Mouse (Mus musculus): ENCODE results near the gene Luc7l3. TPM values are rescaled to one million over a fixed set of nuclear protein-coding genes. Genes with fewer than 3 reads are reported as not detected.

The Luc7l3 gene
- polyA plus RNA-seq, 1 experiment from 2014 or later, result 105 TPM

DNA sequence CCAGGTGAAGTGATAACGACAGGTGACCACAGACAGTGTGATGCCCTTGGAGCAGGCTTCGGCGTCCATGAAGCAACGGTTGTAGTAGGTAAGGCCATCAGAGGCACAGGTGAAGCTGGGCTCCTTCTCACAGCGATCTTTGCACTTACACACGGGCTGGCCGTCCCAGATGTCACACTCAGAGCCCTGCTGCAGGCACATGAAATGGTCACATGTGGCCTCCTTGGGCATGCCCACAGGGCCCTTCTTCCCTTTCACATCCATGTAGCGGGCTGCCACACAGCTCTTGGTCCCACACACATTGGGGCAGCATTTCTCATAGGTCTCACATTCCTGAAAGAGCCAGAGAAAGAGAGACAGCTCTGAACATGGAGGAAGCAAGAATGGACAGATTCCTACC lies 83.0 kb downstream of the Luc7l3 start:
- Histone ChIP-seq H3K27me3 (ENCODE audit: low read depth, poor library complexity, severe bottlenecking) (peaks cover 26% of the 10 kb centered on the region), H3K4me3 (no peak overlapping the region), H3K27ac (replicated peaks) (no peak overlapping the region), H3K9me3 (replicated peaks) (no peaks in the 10 kb centered on the region), H3K4me1 (peaks cover 46% of the 10 kb centered on the region), H3K36me3 (no peaks in the 10 kb centered on the region)
- 92% methylated on average over 8 of the region's 8 CpGs for WGBS
- DNase-seq (ENCODE audit: low spot score), result no peak

Other genes with a start within 250 kb of the Luc7l3 start
- 18.4 and 21.6 TPM in 2 replicates for gene Tob1, start 110.5 kb downstream of the Luc7l3 start, polyA plus RNA-seq (2016; fragmentation: Nextera tagmentation; extraction: Ambion mirVana)
- gene Wfikkn2, start 76.0 kb downstream of the Luc7l3 start, polyA plus RNA-seq (2016; fragmentation: Nextera tagmentation; extraction: Ambion mirVana), result 0.27 and 0.99 TPM in 2 replicates
- gene Gm21885, start 40.1 kb downstream of the Luc7l3 start, polyA plus RNA-seq (2016; fragmentation: Nextera tagmentation; extraction: Ambion mirVana), result not detected in 2 replicates
- gene Ankrd40, start 6.0 kb upstream of the Luc7l3 start, polyA plus RNA-seq (2016; fragmentation: Nextera tagmentation; extraction: Ambion mirVana), result 11.1 and 12.9 TPM in 2 replicates
- gene Abcc3, start 71.0 kb upstream of the Luc7l3 start, polyA plus RNA-seq (2016; fragmentation: Nextera tagmentation; extraction: Ambion mirVana), result 0.37 and 0.42 TPM in 2 replicates
- 8.1 and 9.1 TPM in 2 replicates for gene Cacna1g, start 152.2 kb upstream of the Luc7l3 start, polyA plus RNA-seq (2016; fragmentation: Nextera tagmentation; extraction: Ambion mirVana)
- 0.12 TPM in 1 of 2 replicates, not detected in the other for gene Spata20, start 164.2 kb upstream of the Luc7l3 start, polyA plus RNA-seq (2016; fragmentation: Nextera tagmentation; extraction: Ambion mirVana)
- 0.57 and 0.80 TPM in 2 replicates for gene Epn3, start 178.0 kb upstream of the Luc7l3 start, polyA plus RNA-seq (2016; fragmentation: Nextera tagmentation; extraction: Ambion mirVana)
- 2.7 and 2.9 TPM in 2 replicates for gene Mycbpap, start 199.8 kb upstream of the Luc7l3 start, polyA plus RNA-seq (2016; fragmentation: Nextera tagmentation; extraction: Ambion mirVana)
- 4.6 and 5.1 TPM in 2 replicates for gene Rsad1, start 227.3 kb upstream of the Luc7l3 start, polyA plus RNA-seq (2016; fragmentation: Nextera tagmentation; extraction: Ambion mirVana)
- 0.12 and 0.39 TPM in 2 replicates for gene Chad, start 243.1 kb upstream of the Luc7l3 start, polyA plus RNA-seq (2016; fragmentation: Nextera tagmentation; extraction: Ambion mirVana)